Mouse (Mus musculus) olfactory bulb, adult 2 months (tissue): Measurements from ENCODE around the gene C1qtnf3. TPM values are rescaled to one million over a fixed set of nuclear protein-coding genes. Genes with fewer than 3 reads are reported as not detected.

Source experiments
- H3K27ac ChIP-seq: fragments of 200-500 bp; 2 replicates; pipeline ENCODE4 v1.5.1; 2012; ENCODE audit warnings: low read depth, low read length; ENCODE audit not compliant: insufficient read depth
- H3K4me1 ChIP-seq: fragments of 200-500 bp; 2 replicates; pipeline ENCODE4 v1.6.1; 2012; ENCODE audit warnings: low read length; ENCODE audit not compliant: control insufficient read depth, insufficient read depth
- H3K4me3 ChIP-seq: fragments of 200-500 bp; 2 replicates; pipeline ENCODE4 v1.5.1; 2012; ENCODE audit warnings: mild to moderate bottlenecking, low read depth, low read length, moderate library complexity; ENCODE audit not compliant: insufficient read depth
- CTCF ChIP-seq: fragments of 200-500 bp; IDR thresholded peaks from 2 replicates; pipeline ENCODE4 v1.5.1; 2012; ENCODE audit warnings: low read depth, mild to moderate bottlenecking, low read length, moderate library complexity; ENCODE audit not compliant: insufficient read depth
- POLR2A ChIP-seq: fragments of 200-500 bp; IDR thresholded peaks from 2 replicates; pipeline ENCODE4 v1.6.1; 2012; ENCODE audit warnings: mild to moderate bottlenecking, low read depth, low read length, moderate library complexity; ENCODE audit not compliant: insufficient read depth
- WGBS: fragments of 180-500 bp; shearing (Covaris S2); methylation state at CpG from one replicate; pipeline ENCODE4 v1.1.7; 2018; 5-methylcytosine and 5-hydroxymethylcytosine counted together
- polyA plus RNA-seq: library from polyadenylated mRNA; stranded (reverse); fragments of >200 nt; gene quantifications from 2 replicates; pipeline ENCODE4 v1.2.4, GENCODE M21; 2012; ENCODE audit warnings: low replicate concordance; ENCODE audit not compliant: missing spikeins, insufficient read depth, insufficient read length

C1qtnf3 gene
- polyA plus RNA-seq, 1 experiment: not detected

DNA sequence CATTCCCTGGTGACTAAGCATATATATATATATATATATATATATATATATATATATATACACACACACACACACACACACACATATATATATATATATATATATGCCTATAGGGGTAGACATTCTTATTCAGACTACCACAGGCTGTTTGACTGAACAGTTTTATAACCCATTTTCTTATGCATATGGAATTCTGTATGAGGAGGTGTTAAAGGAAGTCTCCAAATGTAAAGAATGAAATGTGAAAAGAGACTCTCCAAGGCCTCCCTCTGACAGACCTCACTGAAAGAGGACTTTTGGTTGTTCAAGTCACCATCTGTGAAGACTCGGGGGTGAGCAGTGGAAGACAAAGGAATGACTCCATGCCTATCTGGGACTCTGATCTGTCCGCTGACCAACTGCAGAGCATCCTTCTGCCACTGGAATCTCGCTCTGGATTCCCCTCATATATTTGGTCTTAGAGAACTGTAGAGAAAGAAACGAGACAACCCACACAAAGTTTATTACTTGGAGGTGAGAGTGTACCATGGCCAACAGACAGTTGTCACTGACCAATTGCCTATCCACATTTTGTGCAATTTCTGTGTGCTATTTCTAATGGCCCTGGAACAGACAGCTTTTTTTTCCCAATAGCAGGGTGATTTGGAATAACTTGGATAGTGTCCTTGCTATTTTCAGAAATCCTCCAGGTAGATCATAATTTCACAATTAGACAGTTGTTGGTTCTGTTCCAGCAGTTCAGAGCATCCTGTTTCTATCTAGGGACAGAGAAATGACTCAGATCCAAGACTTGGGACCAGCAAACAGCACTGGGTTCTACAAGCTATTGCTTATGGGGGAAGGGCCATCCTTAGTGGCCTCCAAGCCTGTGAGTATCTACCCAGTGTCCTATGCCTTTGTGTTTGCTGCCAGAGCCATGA is 28.8 kb upstream of the C1qtnf3 start:
- H3K4me3 ChIP-seq: no peak overlapping the region
- 81% methylated on average over 4 of the region's 4 CpGs for WGBS
- no peak overlapping the region for H3K27ac ChIP-seq
- no peak for TF ChIP-seq POLR2A
- TF ChIP-seq CTCF: no peak
- no peaks in the 10 kb centered on the region for H3K4me1 ChIP-seq

DNA sequence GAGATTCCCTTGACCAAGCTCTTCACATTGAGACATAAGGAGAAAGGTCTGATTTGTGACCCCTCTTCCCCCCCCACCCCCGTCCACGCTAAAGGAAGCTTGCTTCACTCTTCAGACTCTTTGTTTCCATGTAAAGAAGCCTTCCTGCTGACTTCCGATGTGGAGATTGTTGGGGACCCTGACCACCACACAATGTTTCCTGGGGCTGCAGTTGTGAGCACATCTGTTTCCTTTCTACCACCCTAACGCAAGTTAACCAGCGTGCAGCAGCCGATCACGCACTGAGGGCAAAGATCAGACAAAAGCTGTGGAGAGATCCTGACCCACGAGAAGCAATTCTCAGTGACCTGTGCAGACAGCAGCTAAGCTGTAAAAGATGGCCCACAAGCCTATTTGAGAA is 24.8 kb upstream of the C1qtnf3 start:
- TF ChIP-seq POLR2A (no peak), CTCF (no peak)
- Histone ChIP-seq H3K27ac (no peak overlapping the region), H3K4me1 (no peaks in the 10 kb centered on the region), H3K4me3 (no peak overlapping the region)
- 87% methylated on average over 8 of the region's 8 CpGs for WGBS

DNA sequence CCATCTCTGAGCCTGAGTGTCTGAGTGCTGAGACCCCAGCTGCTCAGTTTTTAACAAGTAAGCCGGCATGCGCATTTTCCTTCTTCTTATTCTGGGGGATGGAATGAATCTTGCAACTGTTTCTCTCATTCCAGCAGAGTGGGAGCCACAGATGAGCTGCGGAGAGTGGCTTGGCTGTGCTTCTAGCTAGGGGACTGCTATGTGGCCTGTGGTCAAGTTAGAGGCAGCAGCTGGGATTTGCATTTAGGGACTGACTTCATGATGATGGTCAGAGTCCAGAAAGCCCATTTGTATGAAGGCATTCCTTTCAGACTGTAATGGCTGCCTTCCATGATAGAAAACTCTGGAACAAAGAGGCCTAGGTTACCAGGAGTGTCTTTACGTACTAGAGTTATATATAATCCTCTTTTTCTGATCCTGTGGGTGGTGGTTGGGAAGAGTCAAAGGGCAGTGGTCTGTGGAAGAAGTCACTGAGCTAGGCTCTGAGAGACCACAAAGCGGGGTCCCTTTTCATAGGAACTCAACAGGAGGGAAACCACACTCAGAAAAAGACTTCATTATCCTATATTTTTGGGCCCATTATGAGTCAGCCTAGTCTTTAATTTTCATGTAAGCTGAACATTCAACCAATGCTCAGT is 23.4 kb upstream of the C1qtnf3 start:
- no peak overlapping the region for H3K4me3 ChIP-seq
- no peak overlapping the region for H3K27ac ChIP-seq
- TF ChIP-seq POLR2A (no peak), CTCF (no peak)
- no peaks in the 10 kb centered on the region for H3K4me1 ChIP-seq
- 94% methylated on average over 5 of the region's 5 CpGs for WGBS

DNA sequence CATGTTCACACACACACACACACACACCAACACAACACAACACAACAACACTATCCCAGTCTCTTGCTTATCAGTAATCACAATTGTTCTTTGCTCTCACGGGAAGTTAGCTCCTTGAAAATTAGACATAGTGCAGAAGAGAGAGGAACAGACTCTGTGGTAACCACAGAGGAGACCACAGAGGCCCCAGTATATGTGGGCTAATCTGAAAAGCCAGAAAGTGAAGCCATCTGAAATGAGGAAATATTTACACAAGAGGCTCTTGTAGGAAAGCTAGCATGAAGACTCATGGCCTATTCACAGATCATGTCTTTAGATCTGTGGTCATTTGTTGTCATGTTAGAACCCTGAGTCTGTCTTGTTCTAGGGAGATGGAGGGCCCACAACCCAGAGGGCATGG is 18.2 kb upstream of the C1qtnf3 start:
- TF ChIP-seq POLR2A (no peak), CTCF (no peak)
- H3K4me3 ChIP-seq: no peak overlapping the region
- H3K27ac ChIP-seq: no peak overlapping the region
- H3K4me1 ChIP-seq: no peaks in the 10 kb centered on the region
- WGBS: 71% methylated on average over 1 of the region's 1 CpGs

DNA sequence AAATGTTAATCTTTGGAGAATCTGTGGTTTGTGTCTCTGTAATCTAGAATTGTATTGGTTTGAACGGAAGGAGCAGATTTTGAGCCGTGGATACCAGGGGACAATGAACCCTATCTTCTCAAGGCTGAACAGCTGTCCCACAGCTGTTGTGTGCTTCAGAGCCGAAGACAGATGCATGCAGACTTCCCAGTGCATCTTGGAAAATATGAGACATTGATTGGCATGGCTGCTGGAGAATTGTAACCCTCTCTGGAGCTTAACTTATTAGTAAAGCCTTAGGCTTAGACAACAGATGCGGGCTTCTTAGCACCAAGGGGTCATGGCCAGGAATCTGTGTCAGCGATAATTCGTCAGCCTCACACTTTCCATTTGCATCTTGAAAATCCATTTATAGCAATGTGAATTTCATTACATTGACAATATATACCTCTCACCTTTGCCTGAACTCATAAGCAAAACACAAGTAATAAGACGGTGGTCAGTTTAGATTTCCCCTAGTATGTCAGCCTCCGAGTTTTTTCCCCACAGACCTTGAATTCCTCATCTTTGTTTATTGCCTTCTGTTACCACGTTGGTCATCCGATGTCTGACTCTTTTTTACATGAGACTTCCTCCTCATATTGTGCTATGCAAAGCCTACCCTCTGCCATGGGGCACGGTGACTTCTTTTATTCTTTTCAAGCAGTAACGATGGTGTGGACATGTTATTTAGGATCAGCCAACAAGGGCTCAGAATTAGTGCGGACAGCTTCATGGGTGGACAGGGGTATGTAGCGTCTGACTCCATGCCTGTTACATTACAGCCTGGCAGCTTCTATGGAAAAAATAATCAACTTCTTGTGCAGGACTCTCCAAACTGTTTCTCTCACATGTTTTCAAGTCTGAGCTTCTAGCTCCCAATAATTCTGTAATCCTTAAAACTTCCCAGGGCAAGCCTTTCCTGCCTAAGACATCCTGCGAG is 11.7 kb upstream of the C1qtnf3 start:
- Histone ChIP-seq H3K4me1 (no peaks in the 10 kb centered on the region), H3K4me3 (no peak overlapping the region), H3K27ac (no peak overlapping the region)
- 81% methylated on average over 15 of the region's 15 CpGs for WGBS
- TF ChIP-seq CTCF: no peak
- TF ChIP-seq POLR2A: no peak

DNA sequence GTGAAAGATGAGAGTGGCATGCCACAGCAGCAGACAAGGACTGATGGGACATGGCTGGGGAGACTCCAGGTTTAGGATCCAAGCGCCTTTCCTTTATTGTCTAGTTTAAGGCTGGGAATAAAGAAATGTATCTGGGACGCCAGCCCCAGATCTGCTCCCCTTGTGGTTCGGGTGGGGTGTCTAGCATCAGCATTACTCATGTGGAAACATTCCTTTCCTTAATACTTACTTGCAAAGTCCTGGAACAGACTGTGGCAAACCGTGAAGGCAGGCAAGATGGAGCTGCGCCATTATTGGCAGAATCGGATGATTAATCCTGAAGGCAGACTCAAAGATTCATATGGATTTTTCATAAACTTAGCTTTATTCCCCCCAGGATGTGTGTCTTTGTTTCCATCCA is 10.2 kb upstream of the C1qtnf3 start:
- Histone ChIP-seq H3K27ac (no peak overlapping the region), H3K4me3 (no peak overlapping the region), H3K4me1 (no peaks in the 10 kb centered on the region)
- no peak for TF ChIP-seq POLR2A
- no peak for TF ChIP-seq CTCF
- WGBS: 80% methylated on average over 6 of the region's 6 CpGs

DNA sequence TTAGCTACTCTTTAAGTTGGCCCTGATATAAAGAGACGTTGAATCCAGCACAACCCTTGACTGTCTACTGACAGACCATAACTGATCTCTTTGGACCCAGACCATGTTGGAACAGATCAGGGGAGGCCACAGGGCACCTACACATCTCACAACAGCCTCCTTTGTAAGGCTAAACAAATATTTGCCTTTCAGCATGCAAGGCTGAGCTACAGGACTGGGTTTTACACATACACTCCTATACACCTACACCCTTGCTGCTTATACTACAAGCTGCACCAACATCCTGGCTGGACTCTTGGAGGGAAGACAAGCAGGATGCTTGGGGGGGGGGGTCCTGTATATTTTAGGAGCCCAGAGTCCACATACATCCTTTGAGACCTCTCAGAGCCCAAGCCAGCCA is 4.3 kb upstream of the C1qtnf3 start:
- H3K4me3 ChIP-seq: no peak overlapping the region
- TF ChIP-seq CTCF (no peak), POLR2A (no peak)
- no peaks in the 10 kb centered on the region for H3K4me1 ChIP-seq
- 53% methylated on average over 1 of the region's 1 CpGs for WGBS
- no peak overlapping the region for H3K27ac ChIP-seq

DNA sequence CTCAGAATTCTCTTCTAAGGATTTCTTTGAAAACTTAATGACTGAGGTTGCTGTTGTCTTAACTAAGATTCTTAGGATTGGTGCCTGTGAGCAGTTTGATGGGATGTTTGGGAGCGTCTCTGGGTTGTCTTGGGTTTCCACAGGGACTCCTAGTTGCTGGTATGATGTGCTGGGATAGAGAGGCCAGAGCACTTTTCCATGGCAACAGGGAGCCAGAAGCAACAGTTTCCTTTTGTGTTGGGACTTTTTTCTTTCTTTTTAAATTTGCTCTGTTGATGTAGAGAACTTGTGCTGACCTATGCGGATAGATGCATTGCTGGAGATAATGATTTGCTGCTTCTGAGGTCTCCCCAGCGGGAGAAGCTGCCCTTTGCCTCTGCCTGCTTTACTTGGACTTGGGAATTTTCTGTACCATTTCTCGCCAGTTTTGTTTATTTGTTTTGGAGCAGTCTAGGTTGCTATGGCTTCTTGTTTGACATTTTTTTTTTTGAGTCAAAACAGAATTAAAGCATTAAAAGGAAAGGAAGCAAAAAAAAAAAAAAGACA is 701 bp downstream of the C1qtnf3 start:
- no peak overlapping the region for H3K27ac ChIP-seq
- 57% methylated on average over 4 of the region's 4 CpGs for WGBS
- TF ChIP-seq POLR2A: no peak
- no peak for TF ChIP-seq CTCF
- H3K4me1 ChIP-seq: no peaks in the 10 kb centered on the region
- H3K4me3 ChIP-seq: no peak overlapping the region
